Mouse (Mus musculus): ENCODE measurements at regions not wholly inside any gene's neighbourhood (a gene's known extent, or its start where the extent isn't known, plus 50 kb on each side); places are given as distances from the start of the nearest gene placed in this dataset.

- DNase-seq (ENCODE audit: low spot score in 2 of 2): no peak
Measured at GRCm38 (mm10) chr15:20207199-20207598, 241.9 kb upstream of the Cdh12 start.

GRCm38 (mm10) chr15:20222054-20222453, 227.0 kb upstream of the Cdh12 start:
- DNase-seq (ENCODE audit: low spot score in 2 of 2): no peak

GRCm38 (mm10) chr15:20223271-20223981, 225.6 kb upstream of the Cdh12 start:
- DNase-seq (ENCODE audit: low spot score in 2 of 2): peak in 1 of 2 experiments; percentile 78

GRCm38 (mm10) chr15:20223982-20224339, 225.1 kb upstream of the Cdh12 start:
- DNase-seq (ENCODE audit: low spot score in 2 of 2): no peak

GRCm38 (mm10) chr15:20265367-20265900, 183.6 kb upstream of the Cdh12 start:
- DNase-seq (ENCODE audit: low spot score in 2 of 2): no peak

GRCm38 (mm10) chr15:20313917-20314316, 135.1 kb upstream of the Cdh12 start:
- DNase-seq (ENCODE audit: low spot score in 2 of 2): no peak

- DNase-seq (ENCODE audit: low spot score in 2 of 2): no peak
Measured at GRCm38 (mm10) chr15:20323579-20323978, 125.5 kb upstream of the Cdh12 start.
